Mouse (Mus musculus): ENCODE measurements around the gene Lrrc57.

The Lrrc57 gene

GRCm38 (mm10) chr2:120608830-120609723 lies at the start of gene Lrrc57, which contains the start of gene Haus2:
TSS of gene Lrrc57 (minus strand) at chr2:120609520.
TSS of gene Haus2 (plus strand) at chr2:120609383.
- DNase-seq (ENCODE audit: low spot score in 2 of 2) = peak; percentile 92 to 95

- DNase-seq (ENCODE audit: low spot score in 2 of 2) = no peak
These were observed 49.2 kb upstream of the Lrrc57 start for GRCm38 (mm10) chr2:120658486-120658885.

GRCm38 (mm10) chr2:120656711-120657110 lies 47.4 kb upstream of the Lrrc57 start:
- DNase-seq (ENCODE audit: low spot score in 2 of 2) = no peak

GRCm38 (mm10) chr2:120655905-120656304 lies 46.6 kb upstream of the Lrrc57 start:
- DNase-seq (ENCODE audit: low spot score in 2 of 2) = no peak

- no peak for DNase-seq (ENCODE audit: low spot score in 2 of 2)
These were observed 45.4 kb upstream of the Lrrc57 start for GRCm38 (mm10) chr2:120654693-120655092.

- no peak for DNase-seq (ENCODE audit: low spot score in 2 of 2)
These were observed 43.6 kb upstream of the Lrrc57 start for GRCm38 (mm10) chr2:120652925-120653284.

- no peak for DNase-seq (ENCODE audit: low spot score in 2 of 2)
These were observed 43.1 kb upstream of the Lrrc57 start for GRCm38 (mm10) chr2:120652256-120652924.

GRCm38 (mm10) chr2:120646777-120647176 lies 37.5 kb upstream of the Lrrc57 start:
- DNase-seq (ENCODE audit: low spot score in 2 of 2) = no peak

- no peak for DNase-seq (ENCODE audit: low spot score in 2 of 2)
These were observed 34.5 kb upstream of the Lrrc57 start for GRCm38 (mm10) chr2:120643836-120644235.

GRCm38 (mm10) chr2:120640835-120641234 lies 31.5 kb upstream of the Lrrc57 start:
- DNase-seq (ENCODE audit: low spot score in 2 of 2) = no peak

- peak in 1 of 2 experiments; percentile 17 for DNase-seq (ENCODE audit: low spot score in 2 of 2)
These were observed 22.6 kb upstream of the Lrrc57 start for GRCm38 (mm10) chr2:120631957-120632356.

- DNase-seq (ENCODE audit: low spot score in 2 of 2) = no peak
These were observed 22.2 kb upstream of the Lrrc57 start for GRCm38 (mm10) chr2:120631521-120631920.

GRCm38 (mm10) chr2:120630655-120631054 lies 21.3 kb upstream of the Lrrc57 start:
- DNase-seq (ENCODE audit: low spot score in 2 of 2) = no peak

- no peak for DNase-seq (ENCODE audit: low spot score in 2 of 2)
These were observed 20.9 kb upstream of the Lrrc57 start for GRCm38 (mm10) chr2:120630246-120630645.

- peak; percentile 91 to 98 for DNase-seq (ENCODE audit: low spot score in 2 of 2)
These were observed 19.8 kb upstream of the Lrrc57 start, which contains the start of gene Stard9 for GRCm38 (mm10) chr2:120628886-120629735. TSS of gene Stard9 (plus strand) at chr2:120629121.

GRCm38 (mm10) chr2:120628076-120628865 lies 19.0 kb upstream of the Lrrc57 start:
- DNase-seq (ENCODE audit: low spot score in 2 of 2) = no peak

- DNase-seq (ENCODE audit: low spot score in 2 of 2) = no peak
These were observed 13.6 kb upstream of the Lrrc57 start for GRCm38 (mm10) chr2:120622920-120623319.

GRCm38 (mm10) chr2:120619538-120619937 lies 10.2 kb upstream of the Lrrc57 start:
- DNase-seq (ENCODE audit: low spot score in 2 of 2) = no peak

GRCm38 (mm10) chr2:120616279-120617163 lies 7.2 kb upstream of the Lrrc57 start:
- no peak for DNase-seq (ENCODE audit: low spot score in 2 of 2)
